Mouse (Mus musculus) kidney, postnatal 4 days (tissue): ENCODE data around the gene Vax1.

Experiments
- DNase-seq, 2 experiments: peaks; one replicate each; pipeline ENCODE4 v3.0.0; 2021; ENCODE audit warnings: mixed read lengths in 2 of 2

The Vax1 gene

GRCm38 (mm10) chr19:59169936-59170765, at the start of gene Vax1:
TSS of gene Vax1 (minus strand) at chr19:59170056.
- peak; percentile 43 to 56 for DNase-seq

- DNase-seq: no peak
These were observed 49.1 kb upstream of the Vax1 start, which contains the start of gene Kcnk18 for GRCm38 (mm10) chr19:59218991-59219390. TSS of gene Kcnk18 (plus strand) at chr19:59219214.

- no peak for DNase-seq
These were observed 47.0 kb upstream of the Vax1 start for GRCm38 (mm10) chr19:59216891-59217290.

- DNase-seq: no peak
These were observed 39.1 kb upstream of the Vax1 start for GRCm38 (mm10) chr19:59208986-59209385.

- peak; percentile 81 to 84 for DNase-seq
These were observed 38.6 kb upstream of the Vax1 start for GRCm38 (mm10) chr19:59208475-59208874.

GRCm38 (mm10) chr19:59198161-59198560, 28.3 kb upstream of the Vax1 start:
- peak; percentile 79 to 83 for DNase-seq

- DNase-seq: peak; percentile 81 to 84
These were observed 26.3 kb upstream of the Vax1 start for GRCm38 (mm10) chr19:59196111-59196666.

GRCm38 (mm10) chr19:59195181-59195770, 25.4 kb upstream of the Vax1 start:
- DNase-seq: no peak

- DNase-seq: peak; percentile 43 to 56
These were observed 24.3 kb upstream of the Vax1 start for GRCm38 (mm10) chr19:59193986-59194820.

GRCm38 (mm10) chr19:59193456-59193855, 23.6 kb upstream of the Vax1 start:
- no peak for DNase-seq

- DNase-seq: no peak
These were observed 22.6 kb upstream of the Vax1 start for GRCm38 (mm10) chr19:59192491-59192890.

- no peak for DNase-seq
These were observed 21.3 kb upstream of the Vax1 start for GRCm38 (mm10) chr19:59191123-59191505.

GRCm38 (mm10) chr19:59190431-59191122, 20.7 kb upstream of the Vax1 start:
- no peak for DNase-seq

- DNase-seq: no peak
These were observed 19.1 kb upstream of the Vax1 start for GRCm38 (mm10) chr19:59188981-59189380.

- DNase-seq: peak; percentile 73 to 83
These were observed 14.1 kb upstream of the Vax1 start for GRCm38 (mm10) chr19:59184000-59184399.

- no peak for DNase-seq
These were observed 3.6 kb upstream of the Vax1 start for GRCm38 (mm10) chr19:59173341-59174015.

GRCm38 (mm10) chr19:59172781-59173180, 2.9 kb upstream of the Vax1 start:
- no peak for DNase-seq

GRCm38 (mm10) chr19:59171871-59172245, 2.0 kb upstream of the Vax1 start:
- DNase-seq: peak in 1 of 2 experiments; percentile 28

GRCm38 (mm10) chr19:59171151-59171870, 1.5 kb upstream of the Vax1 start:
- no peak for DNase-seq

GRCm38 (mm10) chr19:59170766-59171095, 875 bp upstream of the Vax1 start:
- DNase-seq: no peak
